Mouse (Mus musculus) thymus, postnatal 0 days (tissue): ENCODE results near the gene Tubb4b. TPM values are rescaled to one million over a fixed set of nuclear protein-coding genes. Genes with fewer than 3 reads are reported as not detected.

Source experiments
- DNase-seq: peaks from one replicate; pipeline ENCODE4 v3.0.0-alpha.2; 2015; ENCODE audit warnings: low spot score
- polyA plus RNA-seq: library from polyadenylated mRNA; unstranded; fragments of >200 nt; fragmentation: Nextera tagmentation; extraction: Ambion mirVana; gene quantifications from 2 replicates; pipeline ENCODE4 v1.2.1, GENCODE M21; 2015

Tubb4b gene
- polyA plus RNA-seq, 1 experiment from 2014 or later: 503 TPM

- no peak for DNase-seq
Observed at GRCm38 (mm10) chr2:25246183-25247072, 21.9 kb upstream of the Tubb4b start, which contains the start of gene AL732309.1. Gene AL732309.1 (minus strand): TSS chr2:25246863.

GRCm38 (mm10) chr2:25244144-25244543 is 19.6 kb upstream of the Tubb4b start:
- DNase-seq: no peak

- no peak for DNase-seq
Observed at GRCm38 (mm10) chr2:25243342-25243741, 18.8 kb upstream of the Tubb4b start.

- DNase-seq: peak; percentile 31
Observed at GRCm38 (mm10) chr2:25242101-25242506, 17.6 kb upstream of the Tubb4b start, which contains the start of the genes Rnf208 and Cysrt1. Gene Rnf208 (plus strand): TSS chr2:25242255. Gene Cysrt1 (minus strand): TSS chr2:25242452.

GRCm38 (mm10) chr2:25241438-25241775 is 16.9 kb upstream of the Tubb4b start:
- no peak for DNase-seq

GRCm38 (mm10) chr2:25240723-25241437 is 16.4 kb upstream of the Tubb4b start:
- DNase-seq: peak; percentile 53

GRCm38 (mm10) chr2:25240310-25240709 is 15.8 kb upstream of the Tubb4b start:
- no peak for DNase-seq

GRCm38 (mm10) chr2:25239766-25240165 is 15.3 kb upstream of the Tubb4b start:
- DNase-seq: no peak

GRCm38 (mm10) chr2:25238106-25238505 is 13.6 kb upstream of the Tubb4b start:
- no peak for DNase-seq

GRCm38 (mm10) chr2:25237522-25237921 is 13.0 kb upstream of the Tubb4b start:
- DNase-seq: no peak

GRCm38 (mm10) chr2:25236614-25237013 is 12.1 kb upstream of the Tubb4b start, which contains the start of gene Rnf224:
Gene Rnf224 (minus strand): TSS chr2:25236787.
- DNase-seq: no peak

- DNase-seq: no peak
Observed at GRCm38 (mm10) chr2:25234551-25235220, 10.2 kb upstream of the Tubb4b start.

- no peak for DNase-seq
Observed at GRCm38 (mm10) chr2:25234050-25234449, 9.5 kb upstream of the Tubb4b start, which contains the start of gene Slc34a3. Gene Slc34a3 (minus strand): TSS chr2:25234364.

GRCm38 (mm10) chr2:25233421-25233820 is 8.9 kb upstream of the Tubb4b start:
- DNase-seq: no peak

- no peak for DNase-seq
Observed at GRCm38 (mm10) chr2:25231038-25231437, 6.5 kb upstream of the Tubb4b start.

- DNase-seq: no peak
Observed at GRCm38 (mm10) chr2:25230581-25230980, 6.1 kb upstream of the Tubb4b start.

- DNase-seq: no peak
Observed at GRCm38 (mm10) chr2:25229582-25229981, 5.1 kb upstream of the Tubb4b start.

GRCm38 (mm10) chr2:25228995-25229530 is 4.6 kb upstream of the Tubb4b start:
- no peak for DNase-seq

GRCm38 (mm10) chr2:25228431-25228889 is 4.0 kb upstream of the Tubb4b start:
- DNase-seq: peak; percentile 91

- DNase-seq: no peak
Observed at GRCm38 (mm10) chr2:25227406-25227805, 2.9 kb upstream of the Tubb4b start.

GRCm38 (mm10) chr2:25226864-25227263 is 2.4 kb upstream of the Tubb4b start:
- no peak for DNase-seq
